Mouse (Mus musculus): ENCODE data around the gene Fitm1. TPM values are rescaled to one million over a fixed set of nuclear protein-coding genes. Genes with fewer than 3 reads are reported as not detected.

Gene Fitm1
- polyA plus RNA-seq, 1 experiment: 115 TPM

GRCm38 (mm10) chr14:55557587-55557986 is 17.8 kb upstream of the Fitm1 start:
- H3K4me1 ChIP-seq (ENCODE audit: control insufficient read depth, insufficient read depth, low read length): peaks cover 12% of the 10 kb centered on the region
- no peaks in the 10 kb centered on the region for H3K27me3 ChIP-seq (replicated peaks; ENCODE audit: control insufficient read depth, insufficient read depth, low read length)
- no peak for TF ChIP-seq CTCF (conservative IDR thresholded peaks at IDR 0.05; ENCODE audit: insufficient read depth, insufficient read length, low read depth, low read length)
- TF ChIP-seq POLR2A (IDR thresholded peaks at IDR 0.05; ENCODE audit: low read depth, low read length): no peak
- H3K4me3 ChIP-seq (ENCODE audit: insufficient read depth, low read depth, low read length): no peak overlapping the region
- H3K36me3 ChIP-seq (ENCODE audit: control insufficient read depth, insufficient read depth, low read length): no peaks in the 10 kb centered on the region
- DNase-seq: peak; percentile 54
- H3K27ac ChIP-seq (ENCODE audit: insufficient read depth, low read depth, low read length): peak overlapping the region; percentile 91
- 74% methylated on average over 3 of the region's 3 CpGs for WGBS

- Histone ChIP-seq H3K4me1 (ENCODE audit: control insufficient read depth, insufficient read depth, low read length) (peaks cover 12% of the 10 kb centered on the region), H3K36me3 (ENCODE audit: control insufficient read depth, insufficient read depth, low read length) (no peaks in the 10 kb centered on the region; the same call in 1 of the 2 replicates), H3K4me3 (ENCODE audit: insufficient read depth, low read depth, low read length) (no peak overlapping the region), H3K27ac (ENCODE audit: insufficient read depth, low read depth, low read length) (no peak overlapping the region), H3K27me3 (replicated peaks; ENCODE audit: control insufficient read depth, insufficient read depth, low read length) (no peaks in the 10 kb centered on the region)
- DNase-seq: no peak
- 50% methylated on average over 6 of the region's 6 CpGs for WGBS
- no peak for TF ChIP-seq CTCF (conservative IDR thresholded peaks at IDR 0.05; ENCODE audit: insufficient read depth, insufficient read length, low read depth, low read length)
- no peak for TF ChIP-seq POLR2A (IDR thresholded peaks at IDR 0.05; ENCODE audit: low read depth, low read length)
These were observed 16.5 kb upstream of the Fitm1 start for GRCm38 (mm10) chr14:55558740-55559448.

GRCm38 (mm10) chr14:55559799-55560201 is 15.6 kb upstream of the Fitm1 start, which contains the start of gene Dcaf11:
Gene Dcaf11, plus strand, starts transcription at chr14:55560006.
- WGBS: under 1% methylated on average over 27 of the region's 27 CpGs
- peak within 1 kb of the TSS; percentile 79 for H3K4me3 ChIP-seq (ENCODE audit: insufficient read depth, low read depth, low read length)
- peak within 1 kb of the TSS; percentile 98 for H3K27ac ChIP-seq (ENCODE audit: insufficient read depth, low read depth, low read length)
- TF ChIP-seq POLR2A (IDR thresholded peaks at IDR 0.05; ENCODE audit: low read depth, low read length): peak; percentile 91
- 0 out of 2 replicates have a peak, but pooled peaks have one; percentile 8 for TF ChIP-seq CTCF (conservative IDR thresholded peaks at IDR 0.05; ENCODE audit: insufficient read depth, insufficient read length, low read depth, low read length)
- H3K4me1 ChIP-seq (ENCODE audit: control insufficient read depth, insufficient read depth, low read length): peaks cover 12% of the 10 kb centered on the region
- H3K36me3 ChIP-seq (ENCODE audit: control insufficient read depth, insufficient read depth, low read length): no peaks in the 10 kb centered on the region; the same call in 1 of the 2 replicates
- peak; percentile 97 for DNase-seq
- no peaks in the 10 kb centered on the region for H3K27me3 ChIP-seq (replicated peaks; ENCODE audit: control insufficient read depth, insufficient read depth, low read length)

- under 1% methylated on average over 51 of the region's 51 CpGs for WGBS
- DNase-seq: peak; percentile 100
- no peaks in the 10 kb centered on the region for H3K27me3 ChIP-seq (replicated peaks; ENCODE audit: control insufficient read depth, insufficient read depth, low read length)
These were observed 15.0 kb upstream of the Fitm1 start, which contains the start of gene A730061H03Rik for GRCm38 (mm10) chr14:55560202-55561073. Gene A730061H03Rik, minus strand, starts transcription at chr14:55560406.

GRCm38 (mm10) chr14:55561860-55562259 is 13.6 kb upstream of the Fitm1 start:
- Histone ChIP-seq H3K36me3 (ENCODE audit: control insufficient read depth, insufficient read depth, low read length) (peaks cover 2% of the 10 kb centered on the region; the same call in 1 of the 2 replicates), H3K27ac (ENCODE audit: insufficient read depth, low read depth, low read length) (peak overlapping the region; percentile 33; the same call in 1 of the 2 replicates)
- TF ChIP-seq POLR2A (IDR thresholded peaks at IDR 0.05; ENCODE audit: low read depth, low read length) (no peak), CTCF (conservative IDR thresholded peaks at IDR 0.05; ENCODE audit: insufficient read depth, insufficient read length, low read depth, low read length) (no peak)

More at GRCm38 (mm10) chr14:55560202-55561073, 15.0 kb upstream of the Fitm1 start, which contains the start of gene A730061H03Rik:
- H3K27ac ChIP-seq (ENCODE audit: insufficient read depth, low read depth, low read length): peak within 1 kb of the TSS; percentile 98
- H3K4me1 ChIP-seq (ENCODE audit: control insufficient read depth, insufficient read depth, low read length): peaks cover 12% of the 10 kb centered on the region
- TF ChIP-seq POLR2A (IDR thresholded peaks at IDR 0.05; ENCODE audit: low read depth, low read length) (peak; percentile 79), CTCF (conservative IDR thresholded peaks at IDR 0.05; ENCODE audit: insufficient read depth, insufficient read length, low read depth, low read length) (no peak)
- peak within 1 kb of the TSS; percentile 79 for H3K4me3 ChIP-seq (ENCODE audit: insufficient read depth, low read depth, low read length)
- peaks cover under 1% of the 10 kb centered on the region; the same call in 1 of the 2 replicates for H3K36me3 ChIP-seq (ENCODE audit: control insufficient read depth, insufficient read depth, low read length)

GRCm38 (mm10) chr14:55563249-55563648 is 12.2 kb upstream of the Fitm1 start:
- TF ChIP-seq POLR2A (IDR thresholded peaks at IDR 0.05; ENCODE audit: low read depth, low read length): no peak
- no peak for TF ChIP-seq CTCF (conservative IDR thresholded peaks at IDR 0.05; ENCODE audit: insufficient read depth, insufficient read length, low read depth, low read length)

More at GRCm38 (mm10) chr14:55561860-55562259, 13.6 kb upstream of the Fitm1 start:
- peak; percentile 34 for DNase-seq
- WGBS: 47% methylated on average over 10 of the region's 10 CpGs
- Histone ChIP-seq H3K27me3 (replicated peaks; ENCODE audit: control insufficient read depth, insufficient read depth, low read length) (no peaks in the 10 kb centered on the region), H3K4me1 (ENCODE audit: control insufficient read depth, insufficient read depth, low read length) (peaks cover 13% of the 10 kb centered on the region), H3K4me3 (ENCODE audit: insufficient read depth, low read depth, low read length) (peak overlapping the region; percentile 43)

More at GRCm38 (mm10) chr14:55563249-55563648, 12.2 kb upstream of the Fitm1 start:
- Histone ChIP-seq H3K36me3 (ENCODE audit: control insufficient read depth, insufficient read depth, low read length) (peaks cover 2% of the 10 kb centered on the region; the same call in 1 of the 2 replicates), H3K27ac (ENCODE audit: insufficient read depth, low read depth, low read length) (no peak overlapping the region), H3K4me1 (ENCODE audit: control insufficient read depth, insufficient read depth, low read length) (peaks cover 19% of the 10 kb centered on the region), H3K27me3 (replicated peaks; ENCODE audit: control insufficient read depth, insufficient read depth, low read length) (no peaks in the 10 kb centered on the region), H3K4me3 (ENCODE audit: insufficient read depth, low read depth, low read length) (no peak overlapping the region)
- DNase-seq: no peak
- 95% methylated on average over 11 of the region's 11 CpGs for WGBS
